Mouse (Mus musculus) C2C12 (cell line): ENCODE measurements around the gene Wnk1.

ENCODE experiments used
- CTCF ChIP-seq: IDR thresholded peaks from one replicate; pipeline ENCODE4 v1.5.1; 2011; ENCODE audit not compliant: control insufficient read depth, insufficient read depth, insufficient read length
- FOSL1 ChIP-seq: IDR thresholded peaks from one replicate; pipeline ENCODE4 v1.8.0; 2011; ENCODE audit warnings: mild to moderate bottlenecking, low read length; ENCODE audit not compliant: poor library complexity, insufficient read depth, severe bottlenecking
- MAX ChIP-seq: IDR thresholded peaks from one replicate; pipeline ENCODE4 v1.6.1; 2011; ENCODE audit warnings: mild to moderate bottlenecking, control low read depth
- MYOG ChIP-seq: IDR thresholded peaks from one replicate; pipeline ENCODE4 v1.6.1; 2011; ENCODE audit not compliant: control insufficient read depth, insufficient read length; ENCODE audit errors: extremely low read depth
- USF1 ChIP-seq: IDR thresholded peaks from one replicate; pipeline ENCODE4 v1.6.1; 2011; ENCODE audit warnings: low read depth, mild to moderate bottlenecking, control low read depth, moderate library complexity

GRCm38 (mm10) chr6:120045406-120045805 is 6.9 kb upstream of the Wnk1 start:
- TF ChIP-seq CTCF (no peak), MAX (no peak), MYOG (no peak), USF1 (no peak), FOSL1 (no peak)
